Mouse (Mus musculus): Measurements from ENCODE around the gene Pla2g7.
A peak's percentile ranks its signal among the peaks of the same experiment; 100 is the strongest.
"Not testable (repeated sequence)": the region's sequence is repeated elsewhere in the genome, so short reads cannot be mapped to it uniquely, and the experiment has no call there.

Pla2g7 gene

GRCm38 (mm10) chr17:43567992-43568888 is at the start of gene Pla2g7:
TSS of gene Pla2g7 (plus strand) at chr17:43568098.
- DNase-seq (ENCODE audit: low spot score) = peak; percentile 50

GRCm38 (mm10) chr17:43518644-43519409 is 49.1 kb upstream of the Pla2g7 start:
- peak; percentile 34 for DNase-seq (ENCODE audit: low spot score)

GRCm38 (mm10) chr17:43520166-43520565 is 47.7 kb upstream of the Pla2g7 start:
- no peak for DNase-seq (ENCODE audit: low spot score)

GRCm38 (mm10) chr17:43530507-43530906 is 37.4 kb upstream of the Pla2g7 start:
- no peak for DNase-seq (ENCODE audit: low spot score)

GRCm38 (mm10) chr17:43531192-43531591 is 36.7 kb upstream of the Pla2g7 start:
- no peak for DNase-seq (ENCODE audit: low spot score)

- DNase-seq (ENCODE audit: low spot score) = peak; percentile 13
Measured at GRCm38 (mm10) chr17:43534362-43535222, 33.3 kb upstream of the Pla2g7 start.

GRCm38 (mm10) chr17:43536841-43537240 is 31.1 kb upstream of the Pla2g7 start:
- DNase-seq (ENCODE audit: low spot score) = not testable (repeated sequence)

- DNase-seq (ENCODE audit: low spot score) = no peak
Measured at GRCm38 (mm10) chr17:43538767-43539166, 29.1 kb upstream of the Pla2g7 start.

- no peak for DNase-seq (ENCODE audit: low spot score)
Measured at GRCm38 (mm10) chr17:43543539-43543938, 24.4 kb upstream of the Pla2g7 start, which contains the start of gene Ankrd66. TSS of gene Ankrd66 (minus strand) at chr17:43543639.

- no peak for DNase-seq (ENCODE audit: low spot score)
Measured at GRCm38 (mm10) chr17:43544040-43544439, 23.9 kb upstream of the Pla2g7 start.

- DNase-seq (ENCODE audit: low spot score) = no peak
Measured at GRCm38 (mm10) chr17:43551122-43551630, 16.7 kb upstream of the Pla2g7 start.

GRCm38 (mm10) chr17:43554516-43555403 is 13.1 kb upstream of the Pla2g7 start:
- DNase-seq (ENCODE audit: low spot score) = no peak

- no peak for DNase-seq (ENCODE audit: low spot score)
Measured at GRCm38 (mm10) chr17:43557104-43557503, 10.8 kb upstream of the Pla2g7 start.

- peak; percentile 55 for DNase-seq (ENCODE audit: low spot score)
Measured at GRCm38 (mm10) chr17:43557541-43558090, 10.3 kb upstream of the Pla2g7 start.

- no peak for DNase-seq (ENCODE audit: low spot score)
Measured at GRCm38 (mm10) chr17:43558678-43559077, 9.2 kb upstream of the Pla2g7 start.

GRCm38 (mm10) chr17:43563192-43563987 is 4.5 kb upstream of the Pla2g7 start:
- no peak for DNase-seq (ENCODE audit: low spot score)

- DNase-seq (ENCODE audit: low spot score) = peak; percentile 9
Measured at GRCm38 (mm10) chr17:43567593-43567991, 306 bp upstream of the Pla2g7 start.

GRCm38 (mm10) chr17:43569287-43569686 is 1.4 kb downstream of the Pla2g7 start:
- no peak for DNase-seq (ENCODE audit: low spot score)

- DNase-seq (ENCODE audit: low spot score) = no peak
Measured at GRCm38 (mm10) chr17:43573624-43574073, 5.8 kb downstream of the Pla2g7 start.

Data from layer of hippocampus, adult 11-12 months (tissue).